Mouse (Mus musculus): Measurements from ENCODE around the gene Prima1. TPM values are rescaled to one million over a fixed set of nuclear protein-coding genes. Genes with fewer than 3 reads are reported as not detected.
A peak's percentile ranks its signal among the peaks of the same experiment; 100 is the strongest.

The Prima1 gene
- total and polyA plus RNA-seq, 2 experiments from 2014 or later: 0.67 to 0.69 TPM

GRCm38 (mm10) chr12:103273732-103274131, 31.8 kb upstream of the Prima1 start:
- peaks cover 9% of the 10 kb centered on the region; the same call in 1 of the 2 replicates for H3K9me3 ChIP-seq (ENCODE audit: low read length)
- H3K36me3 ChIP-seq (ENCODE audit: insufficient read depth): no peaks in the 10 kb centered on the region
- no peak overlapping the region for H3K9ac ChIP-seq
- no peaks in the 10 kb centered on the region for H3K27me3 ChIP-seq (ENCODE audit: insufficient read depth, low read length)
- H3K4me3 ChIP-seq (ENCODE audit: low read depth, low read length): no peak overlapping the region
- no peak overlapping the region for H3K27ac ChIP-seq (ENCODE audit: low read depth, low read length)
- no peak overlapping the region for H3K4me2 ChIP-seq (ENCODE audit: low read depth)
- DNase-seq: no peak
- no peak for TF ChIP-seq CTCF (IDR thresholded peaks at IDR 0.05; ENCODE audit: low read depth)
- no peak for ATAC-seq
- 87% methylated on average over 2 of the region's 2 CpGs for WGBS
- H3K4me1 ChIP-seq (ENCODE audit: insufficient read depth): no peaks in the 10 kb centered on the region

- WGBS: 59% methylated on average over 6 of the region's 6 CpGs
- DNase-seq (no peak), ATAC-seq (no peak)
- Histone ChIP-seq H3K27ac (ENCODE audit: low read depth, low read length) (no peak overlapping the region), H3K9ac (no peak overlapping the region), H3K27me3 (ENCODE audit: insufficient read depth, low read length) (no peaks in the 10 kb centered on the region), H3K36me3 (ENCODE audit: insufficient read depth) (no peaks in the 10 kb centered on the region), H3K4me2 (ENCODE audit: low read depth) (no peak overlapping the region), H3K4me1 (ENCODE audit: insufficient read depth) (no peaks in the 10 kb centered on the region), H3K9me3 (ENCODE audit: low read length) (peaks cover 5% of the 10 kb centered on the region; the same call in 1 of the 2 replicates), H3K4me3 (ENCODE audit: low read depth, low read length) (no peak overlapping the region)
- no peak for TF ChIP-seq CTCF (IDR thresholded peaks at IDR 0.05; ENCODE audit: low read depth)
Measured at GRCm38 (mm10) chr12:103273051-103273450, 31.1 kb upstream of the Prima1 start.

- WGBS: 91% methylated on average over 3 of the region's 3 CpGs
- TF ChIP-seq CTCF (IDR thresholded peaks at IDR 0.05; ENCODE audit: low read depth): no peak
- no peaks in the 10 kb centered on the region for H3K36me3 ChIP-seq (ENCODE audit: insufficient read depth)
- H3K9ac ChIP-seq: no peak overlapping the region
- H3K9me3 ChIP-seq (ENCODE audit: low read length): no peaks in the 10 kb centered on the region
- H3K4me2 ChIP-seq (ENCODE audit: low read depth): no peak overlapping the region
- H3K27me3 ChIP-seq (ENCODE audit: insufficient read depth, low read length): no peaks in the 10 kb centered on the region
- H3K27ac ChIP-seq (ENCODE audit: low read depth, low read length): no peak overlapping the region
- DNase-seq (no peak), ATAC-seq (no peak)
- H3K4me1 ChIP-seq (ENCODE audit: insufficient read depth): no peaks in the 10 kb centered on the region
- H3K4me3 ChIP-seq (ENCODE audit: low read depth, low read length): no peak overlapping the region
Measured at GRCm38 (mm10) chr12:103272176-103272575, 30.2 kb upstream of the Prima1 start.

GRCm38 (mm10) chr12:103266605-103267004, 24.7 kb upstream of the Prima1 start:
- Histone ChIP-seq H3K4me3 (ENCODE audit: low read depth, low read length) (no peak overlapping the region), H3K36me3 (ENCODE audit: insufficient read depth) (no peaks in the 10 kb centered on the region), H3K27ac (ENCODE audit: low read depth, low read length) (no peak overlapping the region), H3K4me1 (ENCODE audit: insufficient read depth) (no peaks in the 10 kb centered on the region), H3K9me3 (ENCODE audit: low read length) (no peaks in the 10 kb centered on the region), H3K27me3 (ENCODE audit: insufficient read depth, low read length) (no peaks in the 10 kb centered on the region), H3K9ac (no peak overlapping the region), H3K4me2 (ENCODE audit: low read depth) (no peak overlapping the region)
- DNase-seq (no peak), ATAC-seq (no peak)
- WGBS: 28% methylated on average over 3 of the region's 3 CpGs
- no peak for TF ChIP-seq CTCF (IDR thresholded peaks at IDR 0.05; ENCODE audit: low read depth)

- H3K27me3 ChIP-seq (ENCODE audit: insufficient read depth, low read length): no peaks in the 10 kb centered on the region
- no peak overlapping the region for H3K27ac ChIP-seq (ENCODE audit: low read depth, low read length)
- H3K9me3 ChIP-seq (ENCODE audit: low read length): no peaks in the 10 kb centered on the region
- DNase-seq (no peak), ATAC-seq (no peak; the same call in 1 of the 2 replicates)
- H3K9ac ChIP-seq: no peak overlapping the region
- peak; percentile 39 for TF ChIP-seq CTCF (IDR thresholded peaks at IDR 0.05; ENCODE audit: low read depth)
- no peak overlapping the region for H3K4me3 ChIP-seq (ENCODE audit: low read depth, low read length)
- no peaks in the 10 kb centered on the region for H3K36me3 ChIP-seq (ENCODE audit: insufficient read depth)
- H3K4me2 ChIP-seq (ENCODE audit: low read depth): no peak overlapping the region
- H3K4me1 ChIP-seq (ENCODE audit: insufficient read depth): no peaks in the 10 kb centered on the region
- 55% methylated on average over 13 of the region's 13 CpGs for WGBS
Measured at GRCm38 (mm10) chr12:103262017-103262865, 20.3 kb upstream of the Prima1 start.

GRCm38 (mm10) chr12:103252901-103253434, 11.0 kb upstream of the Prima1 start:
- Histone ChIP-seq H3K36me3 (ENCODE audit: insufficient read depth) (no peaks in the 10 kb centered on the region), H3K27ac (ENCODE audit: low read depth, low read length) (no peak overlapping the region), H3K27me3 (ENCODE audit: insufficient read depth, low read length) (no peaks in the 10 kb centered on the region), H3K4me1 (ENCODE audit: insufficient read depth) (no peaks in the 10 kb centered on the region), H3K9me3 (ENCODE audit: low read length) (no peaks in the 10 kb centered on the region), H3K9ac (no peak overlapping the region), H3K4me2 (ENCODE audit: low read depth) (no peak overlapping the region), H3K4me3 (ENCODE audit: low read depth, low read length) (no peak overlapping the region)
- TF ChIP-seq CTCF (IDR thresholded peaks at IDR 0.05; ENCODE audit: low read depth): no peak
- DNase-seq (peak; percentile 9), ATAC-seq (no peak)
- WGBS: 70% methylated on average over 8 of the region's 8 CpGs

- no peak overlapping the region for H3K4me3 ChIP-seq (ENCODE audit: low read depth, low read length)
- no peaks in the 10 kb centered on the region for H3K36me3 ChIP-seq (ENCODE audit: insufficient read depth)
- no peaks in the 10 kb centered on the region for H3K9me3 ChIP-seq (ENCODE audit: low read length)
- 93% methylated on average over 5 of the region's 5 CpGs for WGBS
- H3K4me1 ChIP-seq (ENCODE audit: insufficient read depth): no peaks in the 10 kb centered on the region
- H3K9ac ChIP-seq: no peak overlapping the region
- no peaks in the 10 kb centered on the region for H3K27me3 ChIP-seq (ENCODE audit: insufficient read depth, low read length)
- ATAC-seq (no peak), DNase-seq (no peak)
- H3K27ac ChIP-seq (ENCODE audit: low read depth, low read length): no peak overlapping the region
- no peak overlapping the region for H3K4me2 ChIP-seq (ENCODE audit: low read depth)
- no peak for TF ChIP-seq CTCF (IDR thresholded peaks at IDR 0.05; ENCODE audit: low read depth)
Measured at GRCm38 (mm10) chr12:103251151-103251550, 9.2 kb upstream of the Prima1 start.

Data from forebrain, postnatal 0 days (tissue).